Mouse (Mus musculus) C2C12 (cell line): ENCODE measurements around the gene Slc26a9. TPM values are rescaled to one million over a fixed set of nuclear protein-coding genes. Genes with fewer than 3 reads are reported as not detected.

Source experiments
- H3K27me3 ChIP-seq: one replicate; pipeline ENCODE4 v1.6.1; 2011; ENCODE audit not compliant: control insufficient read depth, insufficient read depth, insufficient read length
- H3K36me3 ChIP-seq: one replicate; pipeline ENCODE4 v1.6.1; 2011; ENCODE audit not compliant: control insufficient read depth, insufficient read depth
- H3K4me3 ChIP-seq: one replicate; pipeline ENCODE4 v1.5.1; 2011; ENCODE audit warnings: mild to moderate bottlenecking, control low read depth; ENCODE audit not compliant: poor library complexity, insufficient read depth, severe bottlenecking
- H3K79me2 ChIP-seq: one replicate; pipeline ENCODE4 v1.6.1; 2011; ENCODE audit not compliant: control insufficient read depth, insufficient read depth
- H3K79me3 ChIP-seq: one replicate; pipeline ENCODE4 v1.6.1; 2011; ENCODE audit warnings: low read depth, control low read depth
- H3ac ChIP-seq: one replicate; pipeline ENCODE3; 2011; ENCODE audit warnings: low read depth; ENCODE audit not compliant: control insufficient read depth, insufficient read length
- CEBPB ChIP-seq: IDR thresholded peaks from one replicate; pipeline ENCODE4 v1.6.1; 2011; ENCODE audit warnings: low read depth, mild to moderate bottlenecking, control low read depth, moderate library complexity
- CTCF ChIP-seq: IDR thresholded peaks from one replicate; pipeline ENCODE4 v1.5.1; 2011; ENCODE audit not compliant: control insufficient read depth, insufficient read depth, insufficient read length
- FOSL1 ChIP-seq: IDR thresholded peaks from one replicate; pipeline ENCODE4 v1.8.0; 2011; ENCODE audit warnings: mild to moderate bottlenecking, low read length; ENCODE audit not compliant: poor library complexity, insufficient read depth, severe bottlenecking
- MAX ChIP-seq: IDR thresholded peaks from one replicate; pipeline ENCODE4 v1.6.1; 2011; ENCODE audit warnings: mild to moderate bottlenecking, control low read depth
- MYOD1 ChIP-seq: IDR thresholded peaks from one replicate; pipeline ENCODE4 v1.6.1; 2011; ENCODE audit warnings: low read depth; ENCODE audit not compliant: control insufficient read depth, insufficient read length
- MYOG ChIP-seq: IDR thresholded peaks from one replicate; pipeline ENCODE4 v1.6.1; 2011; ENCODE audit not compliant: control insufficient read depth, insufficient read length; ENCODE audit errors: extremely low read depth
- USF1 ChIP-seq: IDR thresholded peaks from one replicate; pipeline ENCODE4 v1.6.1; 2011; ENCODE audit warnings: low read depth, mild to moderate bottlenecking, control low read depth, moderate library complexity
- long read RNA-seq, 2 experiments: library from polyadenylated mRNA; unstranded; transcript quantifications; one replicate each; pipeline ENCODE4 v2.0.0; 2019 to 2020
- polyA plus RNA-seq: library from polyadenylated mRNA; unstranded; fragments of >200 nt; fragmentation: generic; extraction: Trizol; gene quantifications from one replicate; pipeline ENCODE4 v1.2.1, GENCODE M21; 2012; ENCODE audit warnings: missing spikeins

Slc26a9 gene
- not detected for polyA plus RNA-seq
- long read RNA-seq, experiment 1: 0 reads
- long read RNA-seq, experiment 2: 0 reads

- Histone ChIP-seq H3K79me2 (no peaks in the 10 kb centered on the region), H3K79me3 (no peaks in the 10 kb centered on the region), H3K36me3 (no peaks in the 10 kb centered on the region), H3ac (no peak within 1 kb of the TSS), H3K27me3 (no peaks in the 10 kb centered on the region), H3K4me3 (no peak within 1 kb of the TSS)
- TF ChIP-seq USF1 (no peak), MAX (no peak), FOSL1 (no peak), CEBPB (no peak), MYOG (no peak), CTCF (no peak), MYOD1 (no peak)
Observed at GRCm38 (mm10) chr1:131743868-131744464, at the start of gene Slc26a9. Gene Slc26a9, plus strand, starts transcription at chr1:131744022.

- no peak overlapping the region for H3ac ChIP-seq
- no peak overlapping the region for H3K4me3 ChIP-seq
- H3K27me3 ChIP-seq: no peaks in the 10 kb centered on the region
- peaks cover 7% of the 10 kb centered on the region for H3K36me3 ChIP-seq
- H3K79me3 ChIP-seq: peaks cover 3% of the 10 kb centered on the region
- no peaks in the 10 kb centered on the region for H3K79me2 ChIP-seq
- TF ChIP-seq CEBPB (no peak), MYOD1 (no peak), USF1 (no peak), MAX (no peak), CTCF (no peak), MYOG (no peak), FOSL1 (no peak)
Observed at GRCm38 (mm10) chr1:131695308-131695707, 48.5 kb upstream of the Slc26a9 start.

- Histone ChIP-seq H3ac (no peak overlapping the region), H3K79me3 (peaks cover 3% of the 10 kb centered on the region), H3K4me3 (no peak overlapping the region), H3K27me3 (no peaks in the 10 kb centered on the region), H3K36me3 (peaks cover 7% of the 10 kb centered on the region), H3K79me2 (no peaks in the 10 kb centered on the region)
- TF ChIP-seq CEBPB (no peak), FOSL1 (no peak), MYOG (no peak), MAX (no peak), CTCF (no peak), MYOD1 (no peak), USF1 (no peak)
Observed at GRCm38 (mm10) chr1:131696325-131696724, 47.5 kb upstream of the Slc26a9 start.

- no peak for TF ChIP-seq CTCF
- TF ChIP-seq USF1: no peak
- Histone ChIP-seq H3K79me2 (no peaks in the 10 kb centered on the region), H3K79me3 (no peaks in the 10 kb centered on the region), H3K36me3 (peaks cover 7% of the 10 kb centered on the region), H3K4me3 (no peak overlapping the region), H3ac (no peak overlapping the region), H3K27me3 (no peaks in the 10 kb centered on the region)
Observed at GRCm38 (mm10) chr1:131698770-131699169, 45.1 kb upstream of the Slc26a9 start.

GRCm38 (mm10) chr1:131699642-131700041 is 44.2 kb upstream of the Slc26a9 start:
- Histone ChIP-seq H3K79me2 (no peaks in the 10 kb centered on the region), H3K4me3 (no peak overlapping the region), H3K27me3 (no peaks in the 10 kb centered on the region), H3K36me3 (peaks cover 7% of the 10 kb centered on the region), H3K79me3 (no peaks in the 10 kb centered on the region), H3ac (no peak overlapping the region)
- TF ChIP-seq MAX (no peak), CTCF (no peak), MYOG (no peak), USF1 (no peak), MYOD1 (no peak), CEBPB (no peak), FOSL1 (no peak)

- TF ChIP-seq USF1 (no peak), CEBPB (no peak), FOSL1 (no peak), CTCF (no peak), MYOG (no peak)
- Histone ChIP-seq H3K79me3 (no peaks in the 10 kb centered on the region), H3K79me2 (no peaks in the 10 kb centered on the region), H3K4me3 (no peak overlapping the region), H3ac (no peak overlapping the region), H3K36me3 (peaks cover 7% of the 10 kb centered on the region), H3K27me3 (no peaks in the 10 kb centered on the region)
Observed at GRCm38 (mm10) chr1:131700447-131700846, 43.4 kb upstream of the Slc26a9 start.
